Mouse (Mus musculus) kidney, adult 11 months (tissue): ENCODE results near the gene Gmfb.

Experiments used
- DNase-seq: peaks from one replicate; pipeline ENCODE4 v3.0.0; 2022

Gmfb gene

GRCm38 (mm10) chr14:46800684-46801345, 21.2 kb downstream of the Gmfb start:
- no peak for DNase-seq

- no peak for DNase-seq
Measured at GRCm38 (mm10) chr14:46794157-46794556, 27.9 kb downstream of the Gmfb start.

- no peak for DNase-seq
Measured at GRCm38 (mm10) chr14:46790723-46791122, 31.3 kb downstream of the Gmfb start.

GRCm38 (mm10) chr14:46790303-46790702, 31.7 kb downstream of the Gmfb start:
- DNase-seq = no peak

- peak; percentile 9 for DNase-seq
Measured at GRCm38 (mm10) chr14:46788505-46788901, 33.5 kb downstream of the Gmfb start.

- peak; percentile 87 for DNase-seq
Measured at GRCm38 (mm10) chr14:46787787-46788504, 34.1 kb downstream of the Gmfb start, which contains the start of gene Cnih1. Gene Cnih1 (minus strand): TSS chr14:46788411.

- DNase-seq = no peak
Measured at GRCm38 (mm10) chr14:46787454-46787786, 34.6 kb downstream of the Gmfb start.

- no peak for DNase-seq
Measured at GRCm38 (mm10) chr14:46785247-46785646, 36.8 kb downstream of the Gmfb start.

GRCm38 (mm10) chr14:46783327-46783926, 38.6 kb downstream of the Gmfb start:
- DNase-seq = no peak

- no peak for DNase-seq
Measured at GRCm38 (mm10) chr14:46782187-46782828, 39.7 kb downstream of the Gmfb start.

- DNase-seq = no peak
Measured at GRCm38 (mm10) chr14:46781086-46781485, 41.0 kb downstream of the Gmfb start.

GRCm38 (mm10) chr14:46779217-46779616, 42.8 kb downstream of the Gmfb start:
- no peak for DNase-seq

- DNase-seq = no peak
Measured at GRCm38 (mm10) chr14:46778756-46779155, 43.3 kb downstream of the Gmfb start.

- DNase-seq = no peak
Measured at GRCm38 (mm10) chr14:46770036-46770435, 52.0 kb downstream of the Gmfb start.

- no peak for DNase-seq
Measured at GRCm38 (mm10) chr14:46767116-46767515, 54.9 kb downstream of the Gmfb start.

- DNase-seq = no peak
Measured at GRCm38 (mm10) chr14:46761186-46761585, 60.9 kb downstream of the Gmfb start.

GRCm38 (mm10) chr14:46760355-46761029, 61.5 kb downstream of the Gmfb start, which contains the start of gene Cdkn3:
Gene Cdkn3 (plus strand): TSS chr14:46760541.
- DNase-seq = peak; percentile 96

GRCm38 (mm10) chr14:46759970-46760354, 62.1 kb downstream of the Gmfb start:
- DNase-seq = no peak
